Mouse (Mus musculus) brain, embryonic 14.5 days (tissue): Measurements from ENCODE around the gene Gm3045.

Experiments
- CTCF ChIP-seq: fragments of 200-500 bp; IDR thresholded peaks from 2 replicates; pipeline ENCODE4 v1.5.1; 2012; ENCODE audit warnings: inconsistent platforms, mild to moderate bottlenecking, moderate library complexity, borderline replicate concordance; ENCODE audit not compliant: insufficient read depth, insufficient read length; ENCODE audit errors: extremely low read depth
- POLR2A ChIP-seq: fragments of 200-500 bp; IDR thresholded peaks from 2 replicates; pipeline ENCODE4 v1.6.1; 2012; ENCODE audit warnings: mild to moderate bottlenecking, inconsistent platforms, borderline replicate concordance; ENCODE audit not compliant: poor library complexity, insufficient read depth, insufficient read length, severe bottlenecking; ENCODE audit errors: extremely low read depth

GRCm38 (mm10) chr13:56458001-56458400, 31.6 kb downstream of the Gm3045 start:
- TF ChIP-seq CTCF (no peak), POLR2A (no peak)
